Comparison of ENCODE assay signal across 18 mouse cellular contexts in the genomic region with DNA sequence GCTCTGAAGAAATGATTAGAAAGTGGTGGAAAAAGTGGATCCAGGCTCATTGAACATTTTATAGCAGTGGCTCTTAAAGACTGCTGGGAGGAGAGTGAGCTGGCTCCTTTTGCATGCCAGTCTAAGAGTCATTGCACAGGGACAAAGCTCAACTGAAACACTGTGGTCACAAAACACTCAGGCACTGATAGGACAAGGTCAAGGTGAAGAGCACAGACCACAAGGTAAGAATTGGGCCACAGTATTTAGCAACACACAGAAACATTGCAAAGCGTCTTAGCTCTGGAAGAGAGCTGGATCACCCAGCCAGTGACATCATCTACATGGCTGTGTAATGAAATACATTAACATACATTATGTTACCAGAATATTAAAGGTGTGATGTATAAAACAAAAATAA.
"Had no signal": no experiment of that assay in that cellular context is flagged by ENCODE, and none has a peak within 500 bp of the region (broad histone marks: within the 10 kb centered on the region; RNA-seq: fewer than 3 reads in every experiment).

No protein-coding gene starts in this region.

- ATAC-seq: hindbrain, postnatal 0 days; intestine, embryonic 16.5 days; liver, postnatal 0 days had no signal

- DNase-seq: gastrocnemius, postnatal 14 days; gastrocnemius, postnatal 36 days; heart, adult 11 months; heart, adult 2 months; heart, postnatal 14 days; heart, postnatal 36 days; kidney, adult 11 months; kidney, adult 2 months; kidney, adult 9 months; kidney, postnatal 14 days; kidney, postnatal 36 days; layer of hippocampus, adult 9-11 months; layer of hippocampus, postnatal 36 days; liver; liver, embryonic 13.5 days; liver, postnatal 0 days had no signal
